Mouse (Mus musculus): ENCODE results near the gene Ckb. TPM values are rescaled to one million over a fixed set of nuclear protein-coding genes. Genes with fewer than 3 reads are reported as not detected.
"Not testable (repeated sequence)": the region's sequence is repeated elsewhere in the genome, so short reads cannot be mapped to it uniquely, and the experiment has no call there.

Ckb gene
- total RNA-seq (2021), result 10 to 100 TPM; 34.2 to 53.4 TPM
- long read RNA-seq, experiment 1, transcript Ckb-201 (8 exons, 1,472 nt), result major isoform, 75 of 88 reads
- long read RNA-seq, experiment 1, partial matches to known transcripts, result 11 of 88 reads
- long read RNA-seq, experiment 1, other reads (novel, unspliced or antisense), result 2 of 88 reads
- long read RNA-seq, experiment 2, transcript Ckb-201 (8 exons, 1,472 nt), result major isoform, 37 of 47 reads
- long read RNA-seq, experiment 2, partial matches to known transcripts, result 3 of 47 reads
- long read RNA-seq, experiment 2, other reads (novel, unspliced or antisense), result 7 of 47 reads

DNA sequence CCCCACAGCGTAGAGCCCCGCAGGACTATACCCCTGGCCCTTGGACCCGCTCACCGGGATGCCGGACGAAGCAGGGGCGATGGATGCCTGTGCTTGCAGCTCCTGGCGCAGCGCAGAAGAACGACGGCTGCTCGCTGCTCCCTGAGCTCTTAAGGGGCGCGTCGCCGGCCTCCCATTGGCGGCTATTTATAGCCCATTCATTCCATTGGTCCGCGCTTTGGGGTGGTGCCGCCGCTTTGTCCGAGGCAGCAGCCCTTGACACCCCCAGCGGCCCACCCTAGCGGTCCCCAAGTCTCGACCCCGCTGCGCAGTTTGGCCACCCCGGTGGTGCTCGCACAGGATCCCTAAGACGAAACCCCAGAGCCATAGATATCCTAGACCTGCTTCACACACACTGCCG lies at the start of gene Ckb:
Ckb (minus strand) TSS at position 163 of the 400 bp plus-strand sequence.
- peak; percentile 80 to 84 for DNase-seq

DNA sequence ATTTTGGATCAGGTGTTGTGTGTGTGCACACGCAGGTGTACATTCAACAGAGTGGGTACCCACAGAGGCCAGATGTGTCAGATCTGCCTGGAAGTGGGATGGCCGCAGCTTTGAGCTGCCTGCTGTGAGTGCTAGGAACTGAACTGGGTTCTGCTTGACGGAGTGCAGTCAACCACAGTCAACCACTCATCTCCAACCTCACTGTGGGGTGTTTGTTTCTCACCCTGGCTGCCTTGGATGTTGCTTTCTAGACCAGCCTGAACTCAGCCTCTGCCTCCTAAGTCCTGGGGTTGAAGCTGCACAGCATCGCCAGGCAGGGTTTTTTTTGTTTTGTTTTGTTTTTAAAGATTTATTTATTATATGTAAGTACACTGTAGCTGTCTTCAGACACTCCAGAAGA lies 48.1 kb upstream of the Ckb start:
- no peak for DNase-seq

DNA sequence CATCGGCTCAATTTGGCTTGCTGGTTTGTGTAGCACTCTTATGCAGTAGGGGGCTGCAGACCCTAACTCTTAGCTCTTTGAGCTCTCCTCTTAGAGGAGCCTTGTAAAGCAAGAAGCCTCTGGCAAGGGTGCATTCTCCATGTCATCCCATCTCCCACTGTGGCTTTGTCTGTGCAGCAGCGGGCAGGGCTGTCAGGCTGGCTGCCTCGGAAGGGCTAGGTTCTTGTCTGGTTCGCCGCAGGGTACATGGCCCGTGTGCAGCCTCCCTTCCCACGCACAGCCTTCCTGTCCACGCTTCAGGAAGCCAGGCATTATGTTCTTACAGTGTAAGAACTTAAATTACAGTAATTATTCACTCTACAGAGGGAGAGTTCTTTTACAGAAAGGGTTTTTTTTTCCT lies 46.5 kb upstream of the Ckb start:
- no peak for DNase-seq

DNA sequence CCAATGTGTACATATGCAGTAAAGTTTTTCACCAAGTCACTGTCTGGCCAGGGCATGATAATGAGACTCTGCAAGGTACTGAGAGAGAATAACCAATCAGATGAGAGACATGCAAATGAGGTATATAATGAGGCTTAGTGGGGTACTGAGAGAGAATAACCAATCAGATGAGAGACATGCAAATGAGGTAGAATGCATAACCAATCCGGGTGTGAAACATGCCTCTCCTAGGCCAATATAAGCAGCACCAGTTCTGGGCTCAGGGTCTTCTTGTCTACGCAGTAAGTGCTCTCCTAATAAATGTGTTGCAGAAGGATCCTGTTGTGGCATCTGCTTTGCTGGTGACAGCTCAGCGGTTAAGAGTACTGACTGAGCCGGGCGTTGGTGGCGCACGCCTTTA lies 44.4 kb upstream of the Ckb start:
- DNase-seq, result no peak

DNA sequence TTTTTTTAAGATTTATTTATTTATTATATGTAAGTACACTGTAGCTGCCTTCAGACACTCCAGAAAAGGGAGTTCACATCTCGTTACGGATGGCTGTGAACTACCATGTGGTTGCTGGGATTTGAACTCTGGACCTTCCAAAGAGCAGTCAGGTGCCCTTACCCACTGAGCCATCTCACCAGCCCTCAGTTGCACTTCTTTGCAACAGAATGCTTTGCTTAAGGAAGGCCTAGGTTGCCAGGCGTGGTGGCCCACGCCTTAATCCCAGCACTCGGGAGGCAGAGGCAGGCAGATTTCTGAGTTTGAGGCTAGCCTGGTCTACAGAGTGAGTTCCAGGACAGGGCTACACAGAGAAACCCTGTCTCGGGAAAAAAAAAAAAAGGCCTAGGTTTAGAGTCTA lies 41.7 kb upstream of the Ckb start:
- DNase-seq, result not testable (repeated sequence)

DNA sequence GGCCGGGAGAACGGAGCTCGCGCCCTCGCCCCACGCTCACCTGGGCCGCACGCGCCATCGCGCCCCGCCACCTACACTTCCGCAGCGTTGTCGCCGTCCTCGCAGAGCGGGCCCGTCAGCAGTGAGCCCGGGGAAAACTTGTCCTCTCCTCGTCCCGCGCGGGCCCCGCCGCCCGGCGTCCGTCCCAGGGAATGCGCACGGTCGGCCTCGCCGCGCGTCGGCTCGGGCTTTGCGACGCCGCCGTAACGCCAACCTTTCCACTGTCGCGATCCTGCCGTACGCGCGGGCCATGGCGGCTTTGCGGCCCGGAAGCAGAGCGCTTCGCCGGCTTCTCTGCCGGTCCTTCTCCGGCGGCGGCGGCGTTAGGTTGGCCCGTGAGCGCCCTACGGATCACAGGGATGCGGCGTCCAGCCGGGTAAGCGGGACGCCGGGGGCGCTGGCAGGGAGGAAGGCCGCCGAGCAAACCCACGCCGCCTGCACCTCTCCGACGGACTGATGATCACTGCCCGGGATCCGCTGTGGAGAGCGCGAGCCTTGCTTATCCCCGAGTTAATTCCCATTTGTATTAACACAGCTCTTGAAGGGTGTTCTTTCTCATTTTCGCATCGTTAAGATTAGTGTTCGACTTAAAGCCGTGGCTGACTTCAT lies 41.0 kb upstream of the Ckb start, which contains the start of the genes Bag5 and Apopt1:
Bag5 (minus strand) TSS at position 254 of the 648 bp plus-strand sequence.
Apopt1 (plus strand) TSS at position 258 of the 648 bp plus-strand sequence.
- DNase-seq, result peak; percentile 94 to 95

DNA sequence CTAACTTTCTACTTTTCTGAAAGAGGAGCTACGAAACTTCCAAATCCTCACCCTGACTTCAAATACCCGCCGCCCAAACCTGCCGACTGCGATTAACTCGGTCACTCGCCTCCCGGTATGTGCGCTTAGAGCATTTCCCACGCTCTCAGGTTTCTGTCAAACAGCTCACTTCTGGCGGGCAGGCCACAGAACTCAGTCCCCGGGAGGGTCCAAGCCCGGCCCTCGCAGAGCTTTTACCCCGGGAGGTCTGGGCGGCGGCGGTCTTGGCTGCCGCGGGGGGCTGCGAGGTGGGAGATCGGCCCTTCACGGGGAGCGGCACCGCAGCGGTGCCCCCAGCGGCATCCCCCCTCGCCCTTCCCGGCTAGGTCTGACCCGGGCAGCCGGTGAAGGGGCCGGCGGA lies 40.3 kb upstream of the Ckb start:
- peak in 1 of 2 experiments; percentile 36 for DNase-seq

DNA sequence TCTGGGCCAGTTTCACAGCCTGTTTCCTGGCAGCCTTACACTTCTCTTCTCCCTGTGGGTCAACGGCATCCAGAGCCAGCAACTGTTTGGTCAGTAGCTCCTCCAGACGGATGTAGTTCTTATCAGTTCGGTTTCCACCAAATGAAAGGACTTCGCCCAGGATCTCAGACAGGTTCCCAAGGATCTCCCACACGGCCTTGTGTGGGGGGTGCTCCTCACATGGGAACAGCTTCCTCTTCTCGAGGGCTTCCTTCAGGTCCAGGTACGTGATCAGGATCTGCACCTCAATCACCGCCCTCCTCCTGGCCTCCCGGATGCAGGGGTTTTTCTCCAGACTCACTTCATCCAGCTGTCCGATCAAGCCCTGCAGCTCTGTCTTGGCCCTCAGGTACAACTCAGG lies 38.0 kb upstream of the Ckb start:
- no peak for DNase-seq

DNA sequence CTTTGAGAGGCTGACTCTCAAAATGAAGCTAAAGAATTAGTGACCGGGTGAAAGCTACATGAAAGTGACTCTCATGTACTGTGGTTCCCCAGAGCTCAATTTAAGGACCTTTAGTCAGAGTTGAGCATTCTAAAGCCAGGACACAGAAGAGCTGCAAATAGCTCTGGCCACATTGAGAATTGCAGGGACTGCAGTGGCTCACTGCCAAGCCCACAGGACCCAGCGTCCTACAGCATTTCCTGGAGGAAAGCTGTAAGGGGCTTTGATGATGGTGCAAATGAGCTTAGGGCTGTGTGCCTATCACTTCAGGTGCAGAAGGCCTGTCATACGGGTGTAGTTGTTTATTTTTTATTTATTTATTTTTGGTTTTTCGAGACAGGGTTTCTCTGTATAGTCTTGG lies 36.0 kb upstream of the Ckb start:
- no peak for DNase-seq

DNA sequence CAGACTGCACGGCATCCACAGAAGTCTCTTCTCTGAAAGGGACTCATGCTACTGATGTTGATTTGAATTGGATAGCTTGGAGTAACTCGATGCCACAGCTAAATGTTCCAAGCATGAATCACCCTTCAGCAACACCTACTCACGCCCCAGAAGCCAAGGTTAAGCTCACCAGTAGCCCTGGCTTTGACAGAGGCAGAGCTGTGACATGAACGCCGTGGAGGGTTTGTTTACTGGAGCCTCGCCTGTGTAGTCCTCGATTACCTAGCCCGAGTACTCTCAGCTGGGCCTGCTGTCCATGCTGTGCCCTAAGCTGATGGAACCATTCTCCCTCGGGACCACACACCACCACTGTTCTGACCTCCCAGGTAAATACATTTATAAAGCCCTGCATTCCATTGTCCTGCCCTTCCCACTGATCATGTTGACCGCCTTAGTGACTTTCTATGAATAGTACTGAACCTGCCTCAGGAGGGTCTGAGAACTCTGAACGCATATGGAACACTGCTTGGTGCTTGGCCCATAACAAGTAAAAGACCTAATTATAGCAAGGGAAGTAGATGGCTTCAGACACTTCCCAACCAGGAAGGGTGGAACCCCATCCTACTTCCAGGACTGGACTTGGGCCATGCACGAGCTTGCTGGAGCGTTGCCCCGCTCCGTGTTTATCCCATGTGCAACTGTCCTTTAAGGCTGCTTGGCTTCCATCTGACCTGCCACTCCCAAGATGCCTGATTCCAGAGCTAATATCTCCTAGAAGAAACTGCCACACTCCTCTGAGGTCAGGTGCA lies 33.2 kb upstream of the Ckb start:
- DNase-seq, result peak; percentile 64 to 69

DNA sequence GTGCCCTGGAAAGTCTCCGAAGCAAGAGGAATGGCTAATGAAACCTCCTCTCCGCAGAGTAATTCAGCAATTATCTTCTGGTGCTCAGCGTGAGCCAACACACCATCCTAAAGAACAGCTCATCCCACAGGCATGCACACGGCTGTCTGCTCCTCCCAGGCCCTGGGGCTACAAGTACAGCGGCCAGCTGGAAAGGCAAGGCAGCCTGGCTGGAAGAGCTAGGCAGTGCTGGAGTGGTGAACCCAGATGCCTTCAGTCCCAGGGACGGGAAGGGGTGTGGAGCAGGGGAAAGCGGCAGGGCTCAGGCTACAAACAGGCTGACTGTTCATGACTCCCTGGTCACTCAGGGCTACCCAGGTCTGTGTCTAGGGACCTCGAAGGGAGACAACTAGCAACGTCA lies 32.5 kb upstream of the Ckb start:
- DNase-seq, result peak; percentile 55 to 65

DNA sequence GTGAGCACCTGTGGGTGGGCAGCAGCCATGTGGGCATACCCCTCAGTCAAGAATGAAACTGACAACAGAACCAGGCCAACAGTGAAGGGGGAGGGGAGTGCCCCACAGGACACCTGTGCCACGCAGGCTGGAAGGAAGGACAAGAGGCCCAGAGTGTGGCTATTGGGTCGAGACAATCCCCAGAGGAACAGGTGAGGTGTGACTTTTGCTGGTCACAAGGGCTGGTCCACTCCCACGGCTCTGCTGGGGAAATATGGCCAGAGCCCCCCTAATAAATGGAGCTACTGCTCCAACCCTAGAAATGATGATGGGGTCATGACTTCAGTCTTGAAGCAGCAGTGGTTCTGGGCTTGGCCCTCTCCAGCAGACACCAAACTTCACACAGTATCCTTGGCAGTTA lies 31.2 kb upstream of the Ckb start:
- DNase-seq, result no peak

DNA sequence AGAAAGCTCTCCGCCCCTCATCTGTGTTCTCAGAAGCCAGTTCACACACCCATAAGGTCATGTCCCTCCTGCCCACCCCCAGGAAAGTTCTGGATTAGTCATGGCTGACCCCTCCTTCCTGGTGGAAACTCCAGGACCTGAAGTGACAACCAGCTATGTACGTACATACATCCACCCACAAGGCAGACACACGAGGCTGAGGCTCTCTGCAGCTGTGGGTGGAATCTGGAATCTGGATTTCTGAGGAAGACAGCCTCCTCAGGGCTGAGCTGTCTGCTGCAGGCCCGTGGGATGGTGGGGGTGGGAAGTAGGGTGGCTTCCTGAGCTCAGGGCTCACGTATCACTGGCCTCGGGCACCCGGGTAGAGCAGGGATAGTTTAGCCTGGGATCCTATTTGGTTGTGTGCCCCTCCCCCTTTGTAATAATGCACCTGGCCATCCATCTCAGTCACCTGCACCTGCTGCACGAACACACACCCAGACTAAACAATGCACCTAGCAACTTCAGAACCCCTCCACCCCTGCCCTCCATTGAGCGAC lies 28.9 kb upstream of the Ckb start:
- no peak for DNase-seq

DNA sequence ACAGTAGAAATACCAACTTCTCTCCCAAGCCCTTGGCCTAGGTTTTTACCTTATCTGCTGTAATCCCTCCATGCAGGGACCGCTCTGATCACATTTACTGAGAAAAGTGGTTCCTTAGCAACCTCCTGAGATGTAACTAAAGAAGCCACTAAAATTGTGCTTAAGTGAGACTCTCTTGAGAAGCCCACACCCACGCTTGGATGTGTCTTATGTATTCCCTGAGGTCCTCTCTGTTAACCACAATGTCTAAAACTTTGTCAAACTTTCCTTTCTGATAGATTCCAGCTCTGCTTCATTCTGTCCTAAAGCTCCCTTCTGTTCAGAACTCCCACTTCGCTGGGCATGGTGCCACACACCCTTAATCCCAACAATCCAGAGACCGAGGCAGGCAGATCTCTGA lies 27.4 kb upstream of the Ckb start:
- DNase-seq, result no peak

DNA sequence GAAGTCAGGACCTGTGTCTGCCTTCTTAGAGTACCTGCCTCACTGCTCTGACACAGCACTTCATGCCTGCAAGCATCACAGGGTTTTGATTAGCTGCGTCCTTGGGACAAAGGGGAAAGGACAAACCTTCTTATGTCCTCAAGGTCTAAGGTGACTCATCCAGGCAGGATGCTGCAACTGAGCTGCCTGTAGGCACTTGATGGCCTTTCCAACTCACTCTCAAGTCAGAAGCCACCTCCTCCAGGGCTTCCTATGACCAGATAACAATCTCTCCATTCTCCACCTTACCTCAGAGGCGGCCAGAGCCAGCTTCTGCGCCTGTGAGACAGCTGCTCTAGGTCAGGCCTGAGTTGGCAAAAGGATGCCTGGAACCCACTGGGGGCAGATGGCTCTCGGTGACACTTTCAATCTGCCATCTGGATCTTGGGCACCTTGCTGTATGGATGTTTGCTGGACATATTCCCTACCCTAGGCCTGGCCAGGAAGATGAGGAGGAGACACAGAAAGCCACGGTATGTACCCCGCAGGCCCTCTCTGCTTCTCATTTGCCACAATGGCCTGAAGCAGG lies 26.3 kb upstream of the Ckb start:
- DNase-seq, result peak; percentile 52 to 57

DNA sequence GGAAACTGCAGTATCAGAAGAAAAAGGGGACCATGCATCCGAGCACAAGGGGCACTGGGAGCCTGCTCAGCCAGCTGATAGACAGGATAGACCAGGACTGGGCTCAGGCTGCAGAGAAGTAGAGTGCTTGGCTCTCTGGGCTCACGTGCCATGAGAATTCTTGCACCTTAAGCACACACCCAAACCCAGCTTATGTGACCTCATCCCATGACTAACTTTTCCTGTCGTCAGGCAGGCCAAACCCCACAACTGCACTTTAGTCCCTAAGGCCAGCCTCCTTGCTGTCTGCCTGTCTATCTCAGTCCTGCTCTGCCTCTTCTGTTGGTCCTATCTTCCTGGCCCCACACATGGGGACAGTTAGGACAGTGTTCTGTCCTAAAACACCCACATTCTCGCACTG lies 25.6 kb upstream of the Ckb start:
- no peak for DNase-seq

DNA sequence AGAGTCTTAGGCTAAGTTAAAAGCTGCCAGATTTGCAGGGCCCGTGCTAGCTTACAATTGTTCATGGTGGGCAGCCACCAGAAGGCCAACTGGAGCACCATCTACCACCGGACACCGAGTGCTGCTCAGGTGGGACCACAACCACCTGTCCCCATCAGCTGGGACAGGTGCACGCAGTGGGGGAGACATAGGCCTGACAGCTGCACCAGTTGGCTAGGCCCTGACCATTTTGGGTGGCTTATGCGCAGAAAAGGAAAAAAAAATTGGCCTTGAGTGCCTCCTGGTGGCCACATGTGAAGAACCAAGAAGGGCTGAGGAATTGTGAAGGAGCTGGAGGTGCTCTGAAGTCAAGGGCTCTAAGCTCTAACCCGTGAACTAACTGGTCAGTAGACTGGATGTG lies 24.1 kb upstream of the Ckb start:
- peak; percentile 60 to 76 for DNase-seq

DNA sequence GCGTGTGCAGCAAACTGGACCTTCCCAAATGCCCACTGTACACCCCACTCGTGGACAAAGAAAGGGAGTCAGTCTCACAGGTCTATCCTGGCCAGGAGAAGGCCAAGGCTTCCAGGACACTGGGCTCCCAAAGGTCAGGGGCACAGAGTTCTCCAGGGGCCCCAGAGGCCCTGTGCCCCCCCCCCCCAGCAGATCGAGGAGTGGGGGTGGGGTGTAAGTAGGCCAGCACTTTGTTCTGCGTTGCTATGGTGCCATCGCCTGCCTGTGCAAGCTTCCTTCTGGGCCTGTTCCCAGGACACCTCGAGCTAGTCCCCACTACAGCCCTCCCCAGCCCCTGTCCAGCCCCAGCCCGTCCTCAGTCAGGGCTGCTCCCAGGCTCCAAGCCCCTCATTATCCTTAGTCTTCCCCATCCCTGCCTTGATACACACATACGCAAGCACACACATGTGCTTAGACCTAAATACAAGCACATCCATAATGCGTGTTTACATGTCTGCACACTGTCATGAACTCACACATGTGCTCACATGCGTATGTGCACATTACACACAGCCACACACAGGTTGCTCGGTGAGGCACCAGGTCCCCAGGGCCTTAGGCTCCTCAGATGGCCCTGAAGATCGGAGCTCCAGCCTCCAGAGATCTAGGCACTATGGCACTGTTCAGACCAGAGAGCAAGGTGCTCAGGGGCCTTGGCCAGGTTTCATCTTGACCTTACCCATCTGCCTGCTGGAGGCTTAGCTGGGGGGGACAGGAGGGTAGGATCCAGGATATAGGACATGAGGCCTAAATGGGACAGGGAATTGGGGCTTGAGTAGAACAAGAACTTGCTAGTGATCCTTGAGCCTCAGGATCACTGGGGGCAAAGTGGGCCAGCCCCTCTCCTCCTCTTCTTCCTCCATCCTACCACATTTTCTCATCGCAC lies 23.0 kb upstream of the Ckb start:
- peak in 1 of 2 experiments; percentile 57 for DNase-seq

DNA sequence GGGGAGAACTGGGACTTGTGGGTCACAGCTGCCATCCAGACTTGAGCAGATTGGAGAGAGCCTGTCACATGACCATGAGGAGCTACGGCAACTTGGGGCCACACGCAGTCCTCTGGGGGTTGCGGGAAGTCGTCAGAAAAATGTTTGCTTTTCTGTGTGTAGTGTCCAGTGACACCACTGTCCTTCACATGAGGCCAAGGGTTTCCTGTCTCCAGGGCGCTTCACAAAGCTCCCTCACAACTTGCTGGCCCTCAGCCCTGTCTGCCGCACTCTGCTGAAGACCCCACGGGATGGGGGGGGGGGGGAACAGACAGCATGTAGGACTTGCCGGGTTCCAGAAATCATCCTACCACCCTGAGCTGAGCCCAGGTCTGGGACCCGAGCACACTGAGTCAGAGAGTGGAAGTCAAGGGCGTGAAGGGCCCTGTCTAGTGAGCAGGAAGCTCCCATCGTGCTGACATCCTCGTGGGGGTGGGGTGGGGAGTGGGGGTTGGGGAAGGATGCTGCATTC lies 22.2 kb upstream of the Ckb start:
- peak; percentile 37 to 62 for DNase-seq

DNA sequence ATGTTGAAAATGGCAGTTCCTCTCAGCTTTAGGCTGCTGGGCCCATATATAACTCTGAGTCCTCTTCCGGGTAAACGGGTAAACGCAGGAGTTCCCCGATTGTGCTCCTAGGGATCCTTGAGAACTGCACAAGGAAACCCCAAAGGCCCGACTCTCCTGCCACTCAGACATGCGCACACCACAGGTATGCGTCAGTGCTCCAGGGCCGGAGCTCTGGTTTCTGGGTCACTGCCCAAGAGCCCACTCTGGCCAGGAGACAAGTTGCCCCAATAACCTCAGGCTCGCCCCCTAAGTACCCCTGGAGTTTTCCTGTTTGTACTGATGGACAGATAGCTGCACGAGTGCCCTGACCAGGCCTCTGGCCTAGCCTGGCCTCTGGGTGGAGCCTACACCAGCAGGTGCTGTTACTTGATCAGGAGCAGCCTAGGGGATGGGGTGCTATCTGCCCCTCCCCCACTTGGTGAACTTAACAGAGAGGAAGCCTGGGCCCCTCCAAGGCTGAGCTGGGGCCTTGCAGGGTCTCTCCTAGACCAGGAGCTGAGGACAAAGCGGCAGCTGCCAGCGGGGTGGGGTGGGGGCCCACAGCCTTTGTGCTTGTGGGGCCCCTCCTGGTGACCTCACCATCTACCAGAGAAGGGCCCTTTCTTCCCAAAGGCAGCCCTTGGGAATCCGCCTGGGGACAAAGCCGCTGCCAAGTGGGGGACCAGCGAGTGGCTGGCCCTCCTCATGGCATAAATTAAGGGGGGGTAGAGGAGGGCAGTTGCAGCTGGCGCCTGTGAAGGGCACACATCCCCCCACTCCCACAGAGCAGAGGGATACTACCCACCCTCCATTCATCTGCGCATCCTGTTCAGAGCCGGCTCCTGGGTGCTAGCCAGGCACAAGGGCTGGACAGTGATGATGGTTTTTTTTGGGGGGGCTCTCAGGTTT lies 21.5 kb upstream of the Ckb start:
- DNase-seq, result no peak

Measured in adrenal gland, postnatal 36 days (tissue).